Mouse (Mus musculus) liver, adult 2 months (tissue): ENCODE data around the gene Foxred2.

Experiments
- CTCF ChIP-seq: fragments of 200-500 bp; IDR thresholded peaks from 2 replicates; pipeline ENCODE4 v1.5.1; 2011; ENCODE audit warnings: low read depth, low read length, control low read depth
- POLR2A ChIP-seq: fragments of 200-500 bp; IDR thresholded peaks from 2 replicates; pipeline ENCODE4 v1.6.1; 2011; ENCODE audit warnings: low read length, control low read depth; ENCODE audit not compliant: insufficient read depth; ENCODE audit errors: extremely low read depth

- no peak for TF ChIP-seq CTCF
- no peak for TF ChIP-seq POLR2A
Observed at GRCm38 (mm10) chr15:77933222-77933621, 23.3 kb downstream of the Foxred2 start.
